Mouse (Mus musculus): ENCODE data around the gene Tecr. TPM values are rescaled to one million over a fixed set of nuclear protein-coding genes. Genes with fewer than 3 reads are reported as not detected.

The Tecr gene
- total and polyA plus RNA-seq, 2 experiments from 2014 or later = 857 to 1,117 TPM

DNA sequence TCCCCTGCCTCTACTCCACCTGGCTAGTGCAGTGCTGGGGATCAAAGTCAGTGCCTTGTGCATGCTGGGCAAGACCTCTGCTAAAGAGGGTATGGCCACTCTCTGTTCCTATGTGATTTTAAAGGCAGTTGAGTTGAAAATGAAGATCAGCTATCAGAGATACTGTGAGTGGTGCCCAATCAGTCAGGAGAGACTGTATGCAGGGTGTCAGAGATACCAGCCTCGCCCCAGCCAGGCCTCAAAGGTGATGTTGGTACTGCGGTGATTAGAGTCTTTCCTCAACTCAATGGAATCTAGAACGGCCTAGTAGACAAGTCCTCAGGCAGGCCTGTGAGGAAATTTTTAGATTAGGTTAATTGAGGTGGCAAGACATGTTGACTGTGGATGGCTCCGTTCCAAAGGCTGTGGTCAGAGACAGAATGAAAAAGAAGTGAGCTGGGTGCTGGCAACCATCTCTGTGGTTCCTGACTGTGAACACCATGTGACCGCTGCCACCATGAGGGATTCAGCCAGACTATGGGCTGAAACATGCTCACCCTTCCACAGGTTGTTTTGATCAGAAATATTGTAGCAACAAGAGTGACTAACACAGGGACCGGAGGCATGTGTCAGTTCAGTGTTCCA is 18.0 kb upstream of the Tecr start:
- no peak for TF ChIP-seq CTCF (IDR thresholded peaks at IDR 0.05; ENCODE audit: low read depth)
- no peak for DNase-seq
- Histone ChIP-seq H3K4me1 (ENCODE audit: insufficient read depth) (no peaks in the 10 kb centered on the region), H3K9me3 (ENCODE audit: low read length) (no peaks in the 10 kb centered on the region), H3K36me3 (ENCODE audit: insufficient read depth) (no peaks in the 10 kb centered on the region), H3K9ac (no peak overlapping the region), H3K4me2 (ENCODE audit: low read depth) (no peak overlapping the region), H3K27ac (ENCODE audit: low read depth, low read length) (no peak overlapping the region), H3K27me3 (ENCODE audit: insufficient read depth, low read length) (no peaks in the 10 kb centered on the region), H3K4me3 (ENCODE audit: low read depth, low read length) (no peak overlapping the region)
- 85% methylated on average over 6 of the region's 6 CpGs for WGBS
- no peak for ATAC-seq

DNA sequence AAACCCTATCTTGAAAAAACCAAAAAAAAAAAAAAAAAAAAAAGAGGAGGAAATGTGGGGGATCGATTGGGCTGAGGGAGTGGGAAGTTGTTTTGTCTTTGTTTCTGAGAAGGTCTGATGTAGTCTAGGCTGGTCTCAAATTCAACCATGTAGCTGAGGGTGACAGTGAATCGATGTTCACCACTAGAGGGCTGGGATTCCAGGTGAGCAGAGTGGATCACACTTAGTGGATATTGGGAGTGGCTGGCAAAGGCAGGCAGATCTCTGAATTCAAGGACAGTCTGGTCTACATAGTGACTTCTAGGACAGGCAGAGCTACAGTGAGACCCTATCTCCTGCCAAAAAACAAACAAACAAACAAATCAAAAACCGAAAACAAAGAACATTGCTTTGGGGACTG is 17.0 kb upstream of the Tecr start:
- DNase-seq = peak; percentile 25
- no peak overlapping the region for H3K4me2 ChIP-seq (ENCODE audit: low read depth)

GRCm38 (mm10) chr8:83623549-83623948 is 15.8 kb upstream of the Tecr start:
- WGBS = 88% methylated on average over 7 of the region's 7 CpGs
- no peak for DNase-seq
- ATAC-seq = no peak
- no peaks in the 10 kb centered on the region for H3K27me3 ChIP-seq (ENCODE audit: insufficient read depth, low read length)
- H3K4me3 ChIP-seq (ENCODE audit: low read depth, low read length) = no peak overlapping the region
- no peak overlapping the region for H3K9ac ChIP-seq
- H3K27ac ChIP-seq (ENCODE audit: low read depth, low read length) = no peak overlapping the region
- H3K4me2 ChIP-seq (ENCODE audit: low read depth) = no peak overlapping the region
- no peaks in the 10 kb centered on the region for H3K9me3 ChIP-seq (ENCODE audit: low read length)
- no peaks in the 10 kb centered on the region for H3K36me3 ChIP-seq (ENCODE audit: insufficient read depth)
- no peak for TF ChIP-seq CTCF (IDR thresholded peaks at IDR 0.05; ENCODE audit: low read depth)
- H3K4me1 ChIP-seq (ENCODE audit: insufficient read depth) = no peaks in the 10 kb centered on the region

More for the DNA sequence above, 17.0 kb upstream of the Tecr start:
- 57% methylated on average over 3 of the region's 3 CpGs for WGBS
- H3K9me3 ChIP-seq (ENCODE audit: low read length) = no peaks in the 10 kb centered on the region
- H3K27me3 ChIP-seq (ENCODE audit: insufficient read depth, low read length) = no peaks in the 10 kb centered on the region
- no peak overlapping the region for H3K4me3 ChIP-seq (ENCODE audit: low read depth, low read length)
- no peaks in the 10 kb centered on the region for H3K4me1 ChIP-seq (ENCODE audit: insufficient read depth)
- H3K27ac ChIP-seq (ENCODE audit: low read depth, low read length) = no peak overlapping the region
- no peak for ATAC-seq
- peak; percentile 65 for TF ChIP-seq CTCF (IDR thresholded peaks at IDR 0.05; ENCODE audit: low read depth)
- no peak overlapping the region for H3K9ac ChIP-seq
- H3K36me3 ChIP-seq (ENCODE audit: insufficient read depth) = no peaks in the 10 kb centered on the region

DNA sequence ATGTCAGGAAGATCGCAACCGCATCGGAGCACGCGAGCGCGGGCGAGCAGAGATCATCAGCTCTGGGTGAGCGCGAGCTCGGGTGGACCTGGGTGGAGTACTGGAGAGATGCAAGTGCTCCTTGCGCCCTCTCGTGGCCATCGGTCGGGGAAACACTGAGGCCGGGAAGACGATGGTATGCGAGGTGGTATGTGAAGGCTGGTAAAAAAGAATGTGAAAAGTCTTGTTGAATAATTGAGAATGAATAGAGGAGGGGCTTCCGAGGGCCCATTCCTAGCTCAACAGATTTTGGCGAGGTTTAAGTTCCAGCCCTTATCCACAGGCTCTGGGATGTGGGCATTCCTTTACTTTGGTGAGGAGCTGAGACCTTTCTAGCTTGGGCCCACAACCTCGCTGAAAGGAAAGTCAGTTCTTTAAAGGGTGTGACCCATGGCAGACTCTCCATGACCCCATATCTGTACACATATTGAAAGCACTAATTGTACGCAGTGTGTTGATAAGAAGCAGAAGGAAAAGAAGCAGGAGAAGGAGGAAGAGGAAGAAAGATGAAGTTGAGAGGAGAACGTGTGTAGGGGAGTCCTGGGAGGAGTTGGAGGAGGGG is 14.7 kb upstream of the Tecr start:
- peak overlapping the region; percentile 42 for H3K4me3 ChIP-seq (ENCODE audit: low read depth, low read length)
- H3K27ac ChIP-seq (ENCODE audit: low read depth, low read length) = no peak overlapping the region
- H3K27me3 ChIP-seq (ENCODE audit: insufficient read depth, low read length) = no peaks in the 10 kb centered on the region
- ATAC-seq (peak; percentile 96), DNase-seq (peak; percentile 89)
- WGBS = 11% methylated on average over 23 of the region's 23 CpGs
- peak overlapping the region; percentile 65 for H3K9ac ChIP-seq
- H3K36me3 ChIP-seq (ENCODE audit: insufficient read depth) = no peaks in the 10 kb centered on the region
- peak overlapping the region; percentile 82 for H3K4me2 ChIP-seq (ENCODE audit: low read depth)
- TF ChIP-seq CTCF (IDR thresholded peaks at IDR 0.05; ENCODE audit: low read depth) = peak; percentile 94
- H3K9me3 ChIP-seq (ENCODE audit: low read length) = no peaks in the 10 kb centered on the region
- no peaks in the 10 kb centered on the region for H3K4me1 ChIP-seq (ENCODE audit: insufficient read depth)

GRCm38 (mm10) chr8:83621691-83622388 is 14.1 kb upstream of the Tecr start:
- 55% methylated on average over 15 of the region's 15 CpGs for WGBS
- Histone ChIP-seq H3K27ac (ENCODE audit: low read depth, low read length) (no peak overlapping the region), H3K4me1 (ENCODE audit: insufficient read depth) (no peaks in the 10 kb centered on the region), H3K4me3 (ENCODE audit: low read depth, low read length) (peak overlapping the region; percentile 42), H3K9ac (peak overlapping the region; percentile 65), H3K36me3 (ENCODE audit: insufficient read depth) (no peaks in the 10 kb centered on the region), H3K27me3 (ENCODE audit: insufficient read depth, low read length) (no peaks in the 10 kb centered on the region), H3K9me3 (ENCODE audit: low read length) (no peaks in the 10 kb centered on the region), H3K4me2 (ENCODE audit: low read depth) (peak overlapping the region; percentile 82)
- no peak for TF ChIP-seq CTCF (IDR thresholded peaks at IDR 0.05; ENCODE audit: low read depth)
- ATAC-seq (peak; percentile 38), DNase-seq (peak; percentile 3)

DNA sequence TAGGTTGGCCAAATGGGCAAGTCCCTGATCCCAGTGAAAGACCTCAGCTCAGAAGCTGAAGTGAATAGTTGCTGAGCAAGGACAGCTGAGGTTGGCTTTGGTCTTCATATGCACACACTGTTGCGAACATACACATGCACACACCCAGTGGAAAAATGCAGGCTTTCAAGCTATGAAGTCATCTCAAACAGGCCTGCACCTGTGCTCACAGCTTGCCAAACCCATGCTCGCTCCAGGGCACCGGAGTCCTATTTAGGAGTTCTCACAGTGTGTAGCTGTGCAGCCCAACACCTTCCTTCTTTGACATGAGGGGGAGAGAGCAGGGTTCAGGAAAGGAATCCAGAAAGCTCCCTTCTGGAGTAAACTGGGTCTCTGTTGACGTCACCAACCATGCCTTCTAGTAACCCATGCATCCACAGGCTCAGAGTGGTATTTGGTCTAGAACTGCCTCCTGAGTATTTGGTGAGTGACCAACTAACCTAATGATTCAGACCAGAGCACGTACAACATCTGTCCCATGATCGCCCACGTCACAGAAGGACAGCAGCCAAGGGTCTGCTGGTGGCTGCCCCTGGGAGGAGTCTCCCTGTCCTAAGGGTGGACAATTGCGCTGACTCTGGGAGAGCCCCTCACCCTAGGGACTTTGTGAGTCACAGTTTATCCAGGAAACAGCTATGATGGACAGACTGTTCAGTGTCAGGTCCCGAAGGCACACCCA is 12.0 kb upstream of the Tecr start:
- ATAC-seq = no peak
- WGBS = 89% methylated on average over 9 of the region's 9 CpGs

More for the DNA sequence above, 12.0 kb upstream of the Tecr start:
- no peak for TF ChIP-seq CTCF (IDR thresholded peaks at IDR 0.05; ENCODE audit: low read depth)
- Histone ChIP-seq H3K27ac (ENCODE audit: low read depth, low read length) (no peak overlapping the region), H3K4me2 (ENCODE audit: low read depth) (no peak overlapping the region), H3K27me3 (ENCODE audit: insufficient read depth, low read length) (no peaks in the 10 kb centered on the region), H3K36me3 (ENCODE audit: insufficient read depth) (no peaks in the 10 kb centered on the region), H3K4me1 (ENCODE audit: insufficient read depth) (no peaks in the 10 kb centered on the region), H3K9me3 (ENCODE audit: low read length) (no peaks in the 10 kb centered on the region), H3K4me3 (ENCODE audit: low read depth, low read length) (no peak overlapping the region), H3K9ac (no peak overlapping the region)
- DNase-seq = no peak
